Mouse (Mus musculus): Measurements from ENCODE around the gene Lrig1. TPM values are rescaled to one million over a fixed set of nuclear protein-coding genes. Genes with fewer than 3 reads are reported as not detected.

The Lrig1 gene
- polyA plus RNA-seq (2014; fragmentation: Illumina TruSeq; extraction: RNeasy Lipid Tissue Mini Kit (QIAGEN cat#74804); ENCODE audit: low replicate concordance) = 8.2 TPM

DNA sequence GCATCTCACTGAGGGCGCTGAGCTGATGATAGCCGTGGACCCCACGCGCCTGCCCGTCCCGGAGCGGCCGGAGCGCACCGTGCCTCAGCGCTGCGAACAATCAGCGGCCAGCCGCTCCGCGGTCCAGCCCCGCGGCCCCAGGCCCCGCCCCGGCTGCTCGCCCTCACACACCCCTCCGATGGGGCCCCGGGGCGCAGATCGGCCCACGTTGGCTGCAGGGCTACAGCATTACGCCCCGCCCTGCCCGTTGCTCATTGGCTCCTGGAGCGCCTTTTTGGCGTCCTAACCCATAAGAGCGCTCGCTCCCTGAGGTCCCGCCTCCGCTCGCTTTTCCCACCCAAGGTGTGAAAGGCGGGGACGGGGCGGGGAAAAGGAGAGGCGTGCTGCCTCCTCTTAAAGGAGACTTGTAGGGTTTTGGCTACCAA, at the start of gene Lrig1:
TSS of gene Lrig1 (minus strand) at position 92 of the 425 bp plus-strand sequence.

Other genes with a start within 250 kb of the Lrig1 start
- 4.2 TPM for gene Slc25a26, start 199.8 kb downstream of the Lrig1 start, polyA plus RNA-seq (2014; fragmentation: Illumina TruSeq; extraction: RNeasy Lipid Tissue Mini Kit (QIAGEN cat#74804); ENCODE audit: low replicate concordance)